Mouse (Mus musculus) stomach, postnatal 0 days (tissue): Measurements from ENCODE around the gene Col4a4. TPM values are rescaled to one million over a fixed set of nuclear protein-coding genes. Genes with fewer than 3 reads are reported as not detected.

ENCODE experiments used
- ATAC-seq: fragments of 200-750 bp; cut with Nextera tagmentation; 2 replicates; pipeline ENCODE4 v1.8.0; 2017; ENCODE audit not compliant: low FRiP score, low TSS enrichment
- DNase-seq: peaks from one replicate; pipeline ENCODE4 v3.0.0-alpha.2; 2016; ENCODE audit warnings: low spot score
- H3K27ac ChIP-seq: fragments of 300-500 bp; sonication (generic); replicated peaks from 2 replicates; pipeline ENCODE4 v1.5.1; 2014; ENCODE audit warnings: mild to moderate bottlenecking, control low read depth
- H3K27me3 ChIP-seq: fragments of 300-500 bp; sonication (generic); 2 replicates; pipeline ENCODE4 v1.6.1; 2014; ENCODE audit warnings: low read length; ENCODE audit not compliant: control insufficient read depth, insufficient read depth
- H3K36me3 ChIP-seq: fragments of 300-500 bp; sonication (generic); 2 replicates; pipeline ENCODE4 v1.6.1; 2014; ENCODE audit warnings: low read length, mixed read lengths; ENCODE audit not compliant: control insufficient read depth, insufficient read depth
- H3K4me1 ChIP-seq: fragments of 300-500 bp; sonication (generic); replicated peaks from 2 replicates; pipeline ENCODE4 v1.6.1; 2014; ENCODE audit warnings: antibody characterized with exemption; ENCODE audit not compliant: control insufficient read depth, insufficient read depth
- H3K4me2 ChIP-seq: fragments of 300-500 bp; sonication (generic); replicated peaks from 2 replicates; pipeline ENCODE4 v1.6.1; 2014; ENCODE audit warnings: low read depth, mild to moderate bottlenecking, control low read depth, moderate library complexity
- H3K4me3 ChIP-seq: fragments of 300-500 bp; sonication (generic); 2 replicates; pipeline ENCODE4 v1.5.1; 2014; ENCODE audit warnings: low read depth, low read length, control low read depth
- H3K9ac ChIP-seq: fragments of 300-500 bp; sonication (generic); 2 replicates; pipeline ENCODE4 v1.6.1; 2014; ENCODE audit warnings: mild to moderate bottlenecking, low read length, control low read depth, mixed read lengths
- H3K9me3 ChIP-seq: fragments of 300-500 bp; sonication (generic); 2 replicates; pipeline ENCODE4 v1.6.1; 2016; ENCODE audit warnings: low read length; ENCODE audit not compliant: control insufficient read depth
- CTCF ChIP-seq: IDR thresholded peaks from 2 replicates; pipeline ENCODE4 v1.5.1; 2016; ENCODE audit warnings: antibody characterized with exemption, low read depth, mild to moderate bottlenecking, moderate library complexity
- EP300 ChIP-seq: optimal IDR thresholded peaks from 2 replicates; pipeline ENCODE3; 2016; ENCODE audit warnings: antibody characterized with exemption
- WGBS: fragments of 180-500 bp; shearing (Covaris S2); extraction: QIAGEN DNeasy Blood & Tissue Kit; methylation state at CpG from one replicate; pipeline ENCODE4 v1.1.7; 2014; 5-methylcytosine and 5-hydroxymethylcytosine counted together
- polyA plus RNA-seq: library from polyadenylated mRNA; unstranded; fragments of >200 nt; fragmentation: Nextera tagmentation; extraction: Ambion mirVana; gene quantifications from 2 replicates; pipeline ENCODE4 v1.2.1, GENCODE M21; 2015

Gene Col4a4
- polyA plus RNA-seq, 1 experiment from 2014 or later = 0.61 TPM

DNA sequence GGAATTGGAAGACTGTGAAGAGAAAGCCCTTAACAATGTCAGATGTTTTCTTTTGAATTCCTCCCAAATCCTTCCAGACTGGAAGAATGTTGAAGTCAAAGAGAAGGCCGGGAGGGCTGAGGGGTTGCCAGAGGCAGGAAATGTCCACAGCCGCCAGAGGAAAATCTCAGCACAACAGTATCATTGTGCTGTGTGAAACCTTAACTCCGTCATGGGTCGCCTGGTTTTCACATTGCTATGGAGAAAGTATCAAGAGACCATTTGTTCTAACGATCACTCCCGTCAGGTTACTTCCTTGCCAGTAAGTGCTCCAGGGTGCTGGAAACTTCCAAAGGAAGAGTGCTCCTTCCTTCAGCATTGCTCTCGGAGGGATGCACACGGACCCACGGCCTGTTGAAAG lies 109.9 kb downstream of the Col4a4 start:
- TF ChIP-seq EP300 (no peak), CTCF (no peak)
- no peak overlapping the region for H3K9ac ChIP-seq
- no peaks in the 10 kb centered on the region for H3K4me1 ChIP-seq
- no peaks in the 10 kb centered on the region for H3K36me3 ChIP-seq
- H3K27me3 ChIP-seq = no peaks in the 10 kb centered on the region
- ATAC-seq (no peak), DNase-seq (no peak)
- H3K4me2 ChIP-seq = no peak overlapping the region
- H3K27ac ChIP-seq = no peak overlapping the region
- WGBS = 19% methylated on average over 9 of the region's 9 CpGs
- H3K9me3 ChIP-seq = no peaks in the 10 kb centered on the region
- H3K4me3 ChIP-seq = no peak overlapping the region

DNA sequence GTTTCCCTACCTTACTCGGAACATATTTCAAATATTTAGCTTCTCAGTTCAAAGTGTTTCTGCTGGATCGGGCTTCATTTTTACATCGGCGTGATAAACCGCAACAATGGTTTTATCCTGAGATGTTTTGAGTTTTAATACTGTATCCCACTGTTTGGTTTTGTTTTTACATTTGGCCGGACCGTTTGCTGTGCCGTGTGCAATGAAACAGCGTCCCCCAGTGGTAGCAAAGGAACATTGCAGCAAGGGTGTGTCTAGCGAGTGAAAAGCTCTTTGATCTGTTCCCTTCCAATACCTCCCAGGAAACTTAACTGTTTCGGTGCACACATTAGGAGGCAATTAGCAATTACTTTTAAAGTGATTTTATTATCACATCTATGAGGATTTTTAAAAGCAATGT lies 110.4 kb downstream of the Col4a4 start:
- H3K4me3 ChIP-seq = no peak overlapping the region
- no peaks in the 10 kb centered on the region for H3K36me3 ChIP-seq
- no peak overlapping the region for H3K9ac ChIP-seq
- TF ChIP-seq CTCF (peak; percentile 90), EP300 (no peak)
- WGBS = 28% methylated on average over 11 of the region's 11 CpGs
- H3K9me3 ChIP-seq = no peaks in the 10 kb centered on the region
- H3K4me1 ChIP-seq = no peaks in the 10 kb centered on the region
- no peak overlapping the region for H3K27ac ChIP-seq
- H3K27me3 ChIP-seq = no peaks in the 10 kb centered on the region
- DNase-seq = peak; percentile 25
- no peak for ATAC-seq
- no peak overlapping the region for H3K4me2 ChIP-seq

DNA sequence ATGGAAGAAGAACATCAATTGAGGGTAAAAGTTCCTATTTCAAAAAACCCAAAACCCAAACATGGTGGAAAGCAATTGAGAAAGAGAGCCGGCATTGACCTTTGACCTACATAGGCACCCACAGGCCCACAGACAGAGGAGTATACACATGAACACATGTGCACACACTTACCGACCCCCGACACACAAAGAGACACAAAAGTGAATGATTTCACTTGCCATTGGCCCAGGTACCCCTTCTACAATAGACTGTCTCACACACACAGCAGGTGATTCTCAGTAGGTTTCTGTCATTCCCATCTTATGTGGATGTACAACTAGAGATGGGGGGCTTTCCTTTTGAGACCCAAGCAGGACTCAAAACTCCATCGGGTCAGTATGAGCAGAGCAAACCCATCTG lies 110.8 kb downstream of the Col4a4 start:
- WGBS = 81% methylated on average over 4 of the region's 4 CpGs

DNA sequence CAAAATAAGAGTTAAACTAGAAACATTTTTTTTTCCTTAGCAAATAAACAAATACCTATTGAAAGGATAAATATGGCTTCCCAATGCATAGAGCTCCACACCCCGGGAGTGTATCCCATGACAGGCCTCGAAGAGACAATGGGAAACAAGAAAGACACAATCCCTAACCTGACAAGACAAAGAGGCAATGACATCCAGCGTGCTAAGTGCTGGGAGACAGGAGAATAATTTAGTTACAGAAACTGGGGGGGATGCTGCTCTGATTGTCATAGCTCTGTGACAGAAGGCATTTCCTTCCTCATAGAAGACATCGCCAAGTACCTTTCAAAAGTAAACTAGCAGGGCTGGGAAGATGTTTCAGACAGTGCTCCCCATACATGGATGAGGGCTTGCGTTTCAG lies 111.4 kb downstream of the Col4a4 start:
- DNase-seq = no peak
- Histone ChIP-seq H3K36me3 (no peaks in the 10 kb centered on the region), H3K9me3 (no peaks in the 10 kb centered on the region), H3K4me3 (no peak overlapping the region), H3K27ac (no peak overlapping the region), H3K4me1 (no peaks in the 10 kb centered on the region), H3K27me3 (no peaks in the 10 kb centered on the region), H3K4me2 (no peak overlapping the region), H3K9ac (no peak overlapping the region)
- ATAC-seq = no peak
- no peak for TF ChIP-seq CTCF
- no peak for TF ChIP-seq EP300
- WGBS = 77% methylated on average over 5 of the region's 5 CpGs

More for the DNA sequence above, 110.8 kb downstream of the Col4a4 start:
- no peaks in the 10 kb centered on the region for H3K4me1 ChIP-seq
- no peak for DNase-seq
- H3K9me3 ChIP-seq = no peaks in the 10 kb centered on the region
- no peak overlapping the region for H3K27ac ChIP-seq
- no peak overlapping the region for H3K9ac ChIP-seq
- no peak for TF ChIP-seq EP300
- no peak for TF ChIP-seq CTCF
- no peak overlapping the region for H3K4me3 ChIP-seq
- no peak overlapping the region for H3K4me2 ChIP-seq
- H3K27me3 ChIP-seq = no peaks in the 10 kb centered on the region
- no peaks in the 10 kb centered on the region for H3K36me3 ChIP-seq
- ATAC-seq = no peak

DNA sequence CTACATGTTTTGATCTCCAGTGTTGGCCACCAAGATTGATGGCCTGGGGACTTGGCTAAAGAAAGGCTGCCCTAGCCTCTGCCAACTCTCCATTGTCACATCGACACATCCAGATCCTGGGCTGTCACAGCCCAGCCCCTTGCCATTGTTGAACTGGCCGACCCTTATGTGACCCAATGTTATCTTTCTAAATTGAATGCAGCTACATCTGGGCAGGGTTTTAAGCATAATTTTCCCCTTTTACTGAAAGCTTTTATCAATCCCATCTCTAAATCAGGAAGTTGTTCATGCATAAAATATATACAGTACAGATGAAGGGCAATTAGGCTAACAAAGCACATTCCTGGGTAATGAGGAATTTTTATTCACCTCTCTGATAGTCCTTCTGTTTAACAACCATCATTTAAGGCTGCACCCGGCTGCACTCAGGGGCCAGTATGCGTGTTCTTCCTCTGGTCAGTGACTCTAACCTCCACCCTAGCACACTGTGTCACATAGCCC lies 112.1 kb downstream of the Col4a4 start:
- Histone ChIP-seq H3K4me3 (no peak overlapping the region), H3K9ac (no peak overlapping the region), H3K27me3 (no peaks in the 10 kb centered on the region), H3K4me2 (no peak overlapping the region), H3K36me3 (no peaks in the 10 kb centered on the region), H3K4me1 (no peaks in the 10 kb centered on the region), H3K9me3 (no peaks in the 10 kb centered on the region), H3K27ac (no peak overlapping the region)
- no peak for ATAC-seq
- 41% methylated on average over 4 of the region's 4 CpGs for WGBS
- no peak for TF ChIP-seq CTCF
- DNase-seq = no peak

DNA sequence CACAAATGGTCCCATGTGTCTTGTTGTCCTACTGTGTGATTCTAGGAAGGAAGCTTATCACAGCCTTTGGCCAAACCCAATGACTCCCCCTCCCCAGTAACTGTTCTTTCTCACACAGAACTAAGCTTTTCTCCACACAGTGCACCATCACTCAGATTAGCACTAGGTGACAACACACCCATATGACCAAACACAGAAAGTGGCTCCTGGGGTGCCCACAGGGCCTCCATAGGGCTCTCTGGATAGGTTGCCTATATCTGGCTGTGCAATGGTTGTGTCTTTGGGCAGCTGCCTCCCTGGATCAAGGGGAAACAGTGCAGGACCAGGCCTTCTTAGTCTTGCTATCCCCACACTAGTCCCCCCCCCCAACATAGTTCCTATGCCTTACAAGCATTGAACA lies 113.2 kb downstream of the Col4a4 start:
- H3K27ac ChIP-seq = no peak overlapping the region
- ATAC-seq (no peak), DNase-seq (no peak)
- no peak overlapping the region for H3K9ac ChIP-seq
- no peaks in the 10 kb centered on the region for H3K9me3 ChIP-seq
- H3K27me3 ChIP-seq = no peaks in the 10 kb centered on the region
- H3K4me2 ChIP-seq = no peak overlapping the region
- no peaks in the 10 kb centered on the region for H3K36me3 ChIP-seq
- H3K4me1 ChIP-seq = no peaks in the 10 kb centered on the region
- H3K4me3 ChIP-seq = no peak overlapping the region
- TF ChIP-seq CTCF (no peak), EP300 (no peak)
